Mouse (Mus musculus) neutrophil, adult 59 days (primary cell): ENCODE data around the gene Ppif. TPM values are rescaled to one million over a fixed set of nuclear protein-coding genes. Genes with fewer than 3 reads are reported as not detected.

ENCODE experiments used
- total RNA-seq, 2 experiments: library from RNA; stranded (reverse); gene quantifications; 1 replicate in 1 of 2; 2 replicates in 1 of 2; pipeline ENCODE4 v1.2.4; 2023

The Ppif gene
- total RNA-seq: 10 to 100 TPM; 13.8 to 14.1 TPM

GRCm38 (mm10) chr14:25693888-25694568, at the start of gene Ppif:
Gene Ppif, plus strand, starts transcription at chr14:25694154.

Other genes starting within 250 kb of the Ppif start
- 10 to 100 TPM; 69.9 to 79.4 TPM for gene Zmiz1, start 235.0 kb upstream of the Ppif start, total RNA-seq
- 10 to 100 TPM; 11.0 to 17.8 TPM for gene Zcchc24, start 74.9 kb downstream of the Ppif start, total RNA-seq
- 100 to 1,000 TPM; 389 to 411 TPM for gene Anxa11, start 148.0 kb downstream of the Ppif start, total RNA-seq
- gene Plac9a, start 208.9 kb downstream of the Ppif start, total RNA-seq: not detected
- 1 to 10 TPM; 1.7 to 2.7 TPM for gene Tmem254a, start 233.5 kb downstream of the Ppif start, total RNA-seq
- gene Cphx1, start 244.2 kb downstream of the Ppif start, total RNA-seq: not detected